Mouse (Mus musculus) G1E (cell line): Measurements from ENCODE around the gene Fxyd5.

Source experiments
- CTCF ChIP-seq: IDR thresholded peaks from 2 replicates; pipeline ENCODE4 v1.5.1; 2012; ENCODE audit warnings: low read depth, low read length, inconsistent platforms, mixed read lengths
- GATA1 ChIP-seq: IDR thresholded peaks from 2 replicates; pipeline ENCODE4 v1.6.1; 2012; ENCODE audit warnings: borderline replicate concordance, low read length, inconsistent platforms, mixed read lengths
- GATA2 ChIP-seq: IDR thresholded peaks from 2 replicates; pipeline ENCODE4 v1.6.1; 2012; ENCODE audit warnings: low read depth, low read length, inconsistent platforms, borderline replicate concordance
- TAL1 ChIP-seq: conservative IDR thresholded peaks from 2 replicates; pipeline ENCODE4 v1.6.1; 2012; ENCODE audit warnings: low read depth, low read length, inconsistent platforms, mixed read lengths

DNA sequence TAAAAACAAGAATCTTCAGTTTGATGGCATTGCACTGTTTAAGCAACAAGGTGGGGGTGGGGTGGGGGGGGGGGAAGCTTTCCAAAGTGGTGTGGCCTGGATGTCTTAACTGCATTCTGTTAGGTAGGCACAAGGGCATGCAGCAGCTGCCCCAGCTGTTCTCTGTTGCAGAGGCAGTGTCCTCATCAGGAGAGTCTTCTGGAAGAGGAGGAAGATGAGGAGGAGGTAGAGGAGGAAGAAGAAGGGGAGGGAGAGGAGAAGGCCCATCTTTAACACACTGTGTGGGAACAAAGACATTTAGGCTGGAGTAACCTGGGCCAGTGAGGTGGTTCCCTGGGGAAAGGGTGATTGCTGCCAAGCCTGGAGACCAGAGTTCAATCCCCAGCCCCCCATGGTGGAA is 39.8 kb upstream of the Fxyd5 start:
- TF ChIP-seq GATA1: no peak
- no peak for TF ChIP-seq CTCF
- no peak for TF ChIP-seq TAL1
- no peak for TF ChIP-seq GATA2
